Mouse (Mus musculus): ENCODE results near the gene Dkkl1. TPM values are rescaled to one million over a fixed set of nuclear protein-coding genes. Genes with fewer than 3 reads are reported as not detected.

Dkkl1 gene
- 0.13 TPM in 1 of 2 replicates, not detected in the other for polyA plus RNA-seq (2012)

DNA sequence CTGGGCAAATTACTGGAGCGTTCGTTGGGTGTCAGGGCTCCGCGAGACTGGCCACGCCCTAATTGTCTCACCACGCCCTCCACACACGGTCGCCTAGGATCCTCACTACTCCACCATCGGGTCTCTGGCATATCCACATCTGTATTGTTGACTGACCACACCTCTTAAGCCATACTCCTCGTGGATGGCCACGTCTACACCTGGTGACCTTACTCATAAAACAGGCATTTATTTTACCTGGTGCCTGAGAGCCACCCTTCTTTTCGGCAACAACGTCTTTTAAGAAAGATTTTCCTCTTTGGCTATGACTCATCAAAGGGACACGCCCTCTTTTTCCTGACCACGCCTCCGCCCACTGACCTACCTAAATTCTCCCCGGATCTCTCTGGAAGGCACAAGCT lies at the start of gene Dkkl1:
Gene Dkkl1 (minus strand): TSS at position 297 of the 401 bp plus-strand sequence.
- no peak for TF ChIP-seq GATA1 (IDR thresholded peaks at IDR 0.05; ENCODE audit: low read length)

DNA sequence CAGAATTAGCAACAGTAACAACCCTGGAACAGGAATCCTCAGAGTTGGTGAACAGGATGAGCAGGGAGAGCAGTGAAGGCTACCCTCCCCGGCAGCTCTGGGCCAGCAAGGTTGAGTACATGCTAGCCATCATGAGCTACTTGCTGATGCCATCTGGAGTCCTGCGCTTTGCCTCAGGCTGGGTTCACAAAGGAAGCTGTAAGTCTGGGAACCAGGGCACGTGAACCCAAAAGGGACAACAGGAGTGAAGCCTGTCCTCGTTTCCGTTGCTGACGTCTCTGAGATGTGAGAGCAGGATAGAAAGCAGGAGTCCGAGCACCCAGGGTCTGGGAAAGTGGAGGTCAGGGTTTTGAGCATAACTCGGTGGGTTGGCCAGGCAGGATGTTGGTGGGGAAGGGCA lies 47.3 kb upstream of the Dkkl1 start:
- TF ChIP-seq GATA1 (IDR thresholded peaks at IDR 0.05; ENCODE audit: low read length) = no peak

DNA sequence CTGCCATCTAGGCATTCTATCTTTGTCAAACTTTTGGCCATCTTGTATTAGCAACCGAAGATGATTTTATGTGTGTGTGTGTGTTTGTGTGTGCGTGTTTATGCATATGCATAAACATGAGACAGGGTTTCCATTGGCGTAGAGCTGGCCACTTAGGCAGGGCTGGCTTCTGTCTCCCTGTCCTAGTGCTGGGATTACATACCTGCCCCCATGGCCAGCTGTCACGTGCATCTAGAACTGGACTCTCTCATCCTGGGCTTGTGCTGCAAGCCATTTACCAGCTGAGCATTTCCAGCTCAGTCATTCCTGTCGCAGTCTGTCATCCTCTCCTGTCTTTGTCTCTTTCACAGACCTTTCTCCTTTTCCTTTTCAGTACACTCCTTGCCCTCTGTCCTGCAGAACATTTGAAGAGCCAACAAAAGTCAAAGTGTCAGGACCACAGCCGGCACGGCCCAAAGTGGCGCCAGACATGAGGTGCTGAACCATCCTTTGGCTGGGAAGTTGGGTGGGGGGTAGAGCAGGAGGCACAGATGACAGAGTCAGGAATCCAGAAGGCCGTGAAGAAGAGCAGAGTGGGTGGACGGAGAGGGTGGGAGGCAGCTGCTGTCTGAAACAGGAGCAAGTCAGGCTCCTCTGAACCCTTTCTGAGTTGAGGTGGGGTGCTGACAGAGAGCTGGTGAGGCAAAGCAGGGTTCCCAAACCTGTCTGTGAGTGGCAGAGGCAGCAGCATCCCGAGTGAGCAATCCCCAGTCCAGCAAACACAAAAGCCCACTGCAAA lies 45.3 kb upstream of the Dkkl1 start:
- TF ChIP-seq GATA1 (IDR thresholded peaks at IDR 0.05; ENCODE audit: low read length) = no peak

DNA sequence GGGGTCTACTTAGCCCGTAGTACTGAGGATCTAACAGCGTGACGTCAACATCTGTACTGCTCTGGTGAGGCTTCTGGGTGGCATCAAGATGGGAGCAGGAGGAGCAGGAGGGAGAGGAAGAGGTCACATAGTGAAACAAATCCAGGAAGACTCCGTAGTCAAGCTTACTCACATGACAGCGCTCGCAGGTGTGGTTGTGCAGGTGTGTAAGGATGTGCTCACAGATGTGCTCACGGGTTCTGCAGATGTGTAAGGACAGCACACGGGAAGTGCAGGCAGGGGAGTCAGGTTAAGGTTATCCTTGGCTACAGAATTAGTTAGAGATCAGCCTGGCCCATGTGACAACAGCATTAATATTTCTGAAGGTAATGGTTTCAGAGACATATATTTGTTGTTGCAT lies 41.9 kb upstream of the Dkkl1 start:
- no peak for TF ChIP-seq GATA1 (IDR thresholded peaks at IDR 0.05; ENCODE audit: low read length)

DNA sequence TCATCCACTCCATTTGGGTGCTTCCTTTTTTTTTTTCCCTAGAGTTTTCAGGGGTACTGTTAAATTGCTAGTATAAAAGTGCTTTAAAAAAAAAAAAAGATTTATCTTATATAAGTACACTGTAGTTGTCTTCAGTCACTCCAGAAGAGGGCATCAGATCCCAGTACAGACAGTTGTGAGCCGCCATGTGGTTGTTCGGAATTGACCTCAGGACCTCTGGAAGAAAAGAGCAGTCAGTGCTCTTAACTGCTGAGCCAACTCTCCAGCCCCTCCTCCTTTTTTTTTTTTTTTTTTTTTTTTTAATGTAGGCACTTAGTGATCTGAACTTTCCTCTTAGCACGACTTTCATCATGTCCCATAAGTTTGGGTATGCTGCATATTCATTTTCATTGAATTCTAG lies 35.7 kb upstream of the Dkkl1 start:
- TF ChIP-seq GATA1 (IDR thresholded peaks at IDR 0.05; ENCODE audit: low read length) = no peak

DNA sequence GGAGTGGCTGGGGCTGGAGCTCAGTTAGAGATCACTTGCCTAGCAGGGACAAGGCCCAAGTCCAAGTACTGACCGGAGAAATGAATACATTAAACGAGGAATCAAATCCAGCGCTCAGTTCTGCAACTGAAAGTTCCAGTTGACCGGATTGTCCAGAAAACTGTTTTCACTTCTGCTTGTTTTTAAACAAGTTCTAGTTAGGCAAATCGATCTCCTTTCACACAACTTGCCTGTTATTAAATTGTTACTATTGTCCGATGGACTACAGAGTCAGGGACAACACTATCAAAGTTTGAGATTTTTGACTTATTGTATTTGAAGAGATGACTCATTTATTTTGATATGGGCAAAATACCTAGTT lies 29.4 kb upstream of the Dkkl1 start:
- no peak for TF ChIP-seq GATA1 (IDR thresholded peaks at IDR 0.05; ENCODE audit: low read length)

DNA sequence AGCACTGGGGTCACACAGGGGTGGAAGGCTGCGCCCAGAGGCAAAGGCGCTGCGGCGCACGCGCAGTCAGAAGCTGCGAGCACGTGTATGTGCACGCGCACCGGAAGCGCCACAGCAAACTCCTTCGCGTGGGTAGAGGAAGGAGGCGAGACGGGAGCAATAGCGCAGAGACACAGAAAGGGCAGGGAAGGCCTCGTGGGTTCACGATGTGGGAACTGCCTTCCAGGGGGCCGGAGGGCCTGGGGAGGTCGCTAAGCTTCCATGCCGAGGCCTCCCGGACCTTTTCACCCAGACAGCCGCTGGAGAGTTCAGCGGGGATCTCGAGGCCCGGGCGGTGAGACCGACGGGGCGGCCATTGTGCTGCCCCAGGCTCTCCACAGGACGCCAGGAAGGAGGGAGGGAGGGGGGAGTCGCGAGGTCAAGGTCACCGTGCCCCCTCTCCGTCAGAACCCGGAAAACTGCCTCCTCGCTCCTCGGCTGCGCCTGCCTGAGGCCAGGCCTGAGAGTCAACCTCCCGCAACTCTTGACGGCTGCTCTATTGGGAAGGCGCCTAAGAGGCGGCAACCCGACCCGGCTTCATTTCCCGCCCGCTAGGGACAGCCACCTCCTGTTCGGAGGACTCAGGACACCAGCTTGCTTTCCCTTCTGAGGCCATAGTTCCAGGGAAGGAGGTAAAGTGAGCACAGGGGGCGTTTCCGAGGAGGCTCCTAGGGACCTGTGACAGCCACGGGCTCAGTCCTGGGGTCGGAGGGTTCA lies 28.9 kb upstream of the Dkkl1 start, which contains the start of gene Slc6a16:
Gene Slc6a16 (plus strand): TSS at position 453 of the 756 bp plus-strand sequence.
- no peak for TF ChIP-seq GATA1 (IDR thresholded peaks at IDR 0.05; ENCODE audit: low read length)

DNA sequence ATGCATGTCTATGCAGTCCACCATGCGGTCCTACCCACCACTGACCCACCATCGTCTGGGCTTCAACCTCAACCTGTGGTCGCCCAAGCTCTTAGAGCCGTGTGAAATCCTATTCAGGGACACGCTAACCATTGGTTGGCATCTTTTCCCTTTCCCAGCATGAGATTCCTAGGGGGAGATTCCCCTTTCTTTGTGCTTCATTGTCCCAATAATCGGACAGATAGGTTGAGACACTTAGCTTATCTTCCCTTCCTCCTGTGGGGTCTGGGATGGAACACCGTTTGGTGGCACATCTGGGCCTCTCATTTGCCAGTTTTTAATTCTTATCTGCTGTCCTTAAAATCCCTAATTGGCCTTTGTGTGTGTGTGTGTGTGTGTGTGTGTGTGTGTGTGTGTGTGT lies 28.2 kb upstream of the Dkkl1 start:
- TF ChIP-seq GATA1 (IDR thresholded peaks at IDR 0.05; ENCODE audit: low read length) = no peak

DNA sequence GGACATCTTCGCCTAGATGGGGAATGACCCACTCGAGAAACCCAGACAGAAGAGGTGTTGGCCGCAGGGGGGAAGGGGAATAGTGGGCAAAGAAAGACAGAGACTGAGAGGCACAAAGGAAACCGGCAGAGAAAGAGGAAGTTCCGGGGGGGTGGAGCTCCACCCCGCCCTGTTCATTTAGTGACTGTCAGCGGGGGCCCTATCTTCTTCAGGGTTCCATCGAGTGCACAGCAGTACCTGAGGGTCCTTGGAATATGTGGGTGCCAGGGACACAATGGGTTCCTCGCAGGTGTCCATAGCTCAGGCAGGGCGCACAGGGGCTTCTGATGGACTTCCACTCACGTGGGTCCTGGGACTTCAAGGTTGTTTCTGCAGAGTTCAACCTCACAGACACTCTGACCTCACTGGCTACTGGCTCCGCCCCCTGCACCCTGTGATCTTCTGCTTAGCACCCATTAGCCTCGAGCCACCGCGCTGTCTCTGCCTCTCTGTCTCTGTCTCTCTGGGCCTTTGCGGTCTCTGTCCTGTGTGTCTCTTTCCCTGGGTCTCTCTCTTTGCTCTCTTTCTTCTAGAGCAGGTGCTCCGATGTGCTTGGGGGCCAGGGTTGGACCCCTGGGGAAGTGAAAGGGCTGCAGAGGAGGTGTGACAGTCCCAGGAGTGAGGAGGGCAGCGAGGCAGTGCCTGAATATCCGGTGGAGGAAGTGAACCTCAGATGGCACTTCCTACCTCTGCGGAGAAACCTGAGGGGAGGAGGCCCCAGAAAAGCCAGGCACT lies 27.0 kb upstream of the Dkkl1 start, which contains the start of gene Cd37:
Gene Cd37 (minus strand): TSS at position 393 of the 774 bp plus-strand sequence.
- no peak for TF ChIP-seq GATA1 (IDR thresholded peaks at IDR 0.05; ENCODE audit: low read length)

DNA sequence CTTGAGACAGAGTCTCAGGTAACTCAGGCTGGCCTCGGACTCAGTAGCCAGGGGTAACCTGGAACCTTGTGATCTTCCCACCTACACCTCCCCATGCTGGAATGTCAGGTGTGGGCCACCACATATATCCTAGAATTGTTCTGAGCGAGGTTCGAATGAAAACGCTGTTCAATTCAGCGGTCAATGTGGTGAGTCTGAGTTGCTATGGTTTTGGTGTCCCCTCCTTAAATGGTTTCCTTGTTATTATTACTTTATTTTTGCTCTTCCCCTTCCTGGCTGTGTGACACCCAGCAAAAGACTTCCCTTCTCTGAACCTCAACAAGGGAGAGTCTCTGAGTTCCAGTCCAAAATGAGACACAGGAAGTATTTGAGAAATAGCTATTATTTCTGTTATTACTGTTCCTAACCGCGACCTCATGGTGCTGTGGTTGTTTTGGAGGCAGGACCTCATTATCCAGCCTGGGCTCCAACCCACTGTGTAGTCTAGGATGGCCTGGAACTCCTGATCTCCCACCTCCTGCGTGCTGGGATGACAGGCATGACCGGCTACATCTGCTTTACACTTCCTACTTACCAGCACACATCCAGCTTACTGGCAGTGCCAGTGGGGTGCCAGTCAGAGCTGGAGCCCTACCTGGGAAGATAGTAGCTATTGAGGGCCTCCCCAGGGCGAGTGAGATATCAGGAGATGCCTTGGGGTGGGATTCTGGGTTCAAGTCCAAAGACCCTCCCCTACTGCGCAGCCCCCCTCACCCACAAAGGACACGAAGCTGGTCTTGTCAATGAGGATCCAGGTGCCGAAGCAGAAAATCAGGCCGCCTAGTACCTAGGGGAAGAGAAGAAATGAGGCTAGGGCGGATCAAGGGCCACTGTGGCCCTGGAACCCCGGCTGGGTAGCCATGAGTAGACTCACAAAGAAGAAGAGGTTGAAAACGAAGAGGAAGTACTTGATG lies 26.1 kb upstream of the Dkkl1 start:
- no peak for TF ChIP-seq GATA1 (IDR thresholded peaks at IDR 0.05; ENCODE audit: low read length)

DNA sequence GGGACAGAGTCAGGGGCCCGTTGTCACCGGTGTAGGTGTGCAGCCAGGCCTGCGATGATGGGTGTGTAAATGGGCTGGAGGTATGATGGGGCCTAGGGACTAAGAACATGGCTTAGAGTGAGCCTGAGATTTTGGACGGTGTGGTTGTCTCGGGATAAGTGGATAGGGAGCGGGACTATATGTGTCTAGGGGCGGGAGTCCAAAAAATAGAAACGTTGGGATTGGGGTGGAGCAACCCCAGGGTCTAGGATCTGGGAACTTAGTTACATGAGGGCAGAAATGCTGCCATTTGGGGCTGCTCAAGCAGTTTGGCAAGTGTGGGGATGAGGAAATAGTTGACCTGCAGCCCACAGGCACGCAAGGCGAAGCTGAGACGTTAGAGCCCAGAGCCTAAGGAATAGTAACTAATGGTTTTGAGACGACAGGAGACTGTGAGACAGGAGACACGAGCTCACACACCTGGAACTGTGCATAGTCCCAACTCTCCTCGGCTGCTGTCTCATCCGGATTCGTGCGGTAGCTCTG lies 23.8 kb upstream of the Dkkl1 start:
- no peak for TF ChIP-seq GATA1 (IDR thresholded peaks at IDR 0.05; ENCODE audit: low read length)

DNA sequence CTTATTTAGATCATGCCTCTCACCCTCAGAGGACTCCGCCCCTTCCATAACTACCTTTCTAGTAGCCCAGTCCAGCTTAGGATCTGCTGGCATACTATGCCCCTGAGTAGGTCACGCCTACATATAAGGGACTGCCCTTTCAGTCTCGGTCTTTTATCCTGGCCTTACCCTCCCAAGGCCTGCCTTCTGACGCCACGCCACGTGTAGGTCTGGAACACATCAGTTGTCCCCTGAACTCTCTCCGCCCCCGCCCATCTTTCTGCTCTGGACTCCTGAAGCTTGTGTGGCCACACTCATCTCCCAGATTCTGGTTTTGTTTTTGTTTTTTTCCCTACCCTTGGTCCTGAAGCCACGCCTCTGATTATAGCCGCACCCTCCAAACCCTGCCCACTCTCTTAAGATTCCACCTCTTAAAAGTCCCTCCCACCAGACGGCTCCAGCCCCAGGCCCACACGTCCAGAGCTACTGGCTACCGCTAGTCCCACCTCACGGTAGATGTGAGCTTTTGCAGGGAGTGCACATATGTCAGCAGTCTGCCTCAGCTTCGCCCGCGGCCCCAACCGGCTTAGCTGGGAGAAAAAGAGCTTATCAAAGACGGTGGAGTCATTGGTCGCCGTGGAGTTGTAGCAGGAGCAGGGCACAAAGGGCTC lies 23.1 kb upstream of the Dkkl1 start:
- TF ChIP-seq GATA1 (IDR thresholded peaks at IDR 0.05; ENCODE audit: low read length) = no peak

DNA sequence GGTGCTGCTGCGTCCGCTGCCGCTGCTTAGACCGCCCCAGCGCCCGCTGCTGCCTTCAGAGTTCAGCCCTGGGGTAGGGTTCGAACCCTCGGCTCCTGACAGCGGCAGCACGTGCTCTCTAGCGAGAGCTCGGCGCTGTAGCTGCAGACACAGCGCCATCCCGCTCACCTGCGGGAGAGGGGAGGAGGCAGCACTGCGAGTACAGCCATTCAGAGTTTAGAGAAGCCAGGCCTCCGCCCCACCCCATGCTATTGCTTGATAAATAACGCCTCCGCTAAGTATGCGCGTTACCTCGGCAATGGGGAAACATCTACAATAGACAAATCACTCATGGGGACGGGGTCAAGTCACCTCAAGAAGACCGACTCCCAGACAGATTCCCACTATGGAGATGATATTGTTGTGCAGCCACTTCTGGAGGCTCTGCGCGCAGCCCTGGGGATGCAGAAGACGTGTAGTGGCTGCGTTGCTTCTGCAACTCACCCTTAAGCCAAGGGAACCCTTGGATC lies 22.4 kb upstream of the Dkkl1 start:
- TF ChIP-seq GATA1 (IDR thresholded peaks at IDR 0.05; ENCODE audit: low read length) = no peak

All from G1E-ER4 (cell line).